Mouse (Mus musculus) midbrain, embryonic 12.5 days (tissue): Measurements from ENCODE around the gene Olfr857. TPM values are rescaled to one million over a fixed set of nuclear protein-coding genes. Genes with fewer than 3 reads are reported as not detected.
"Not testable (repeated sequence)": the region's sequence is repeated elsewhere in the genome, so short reads cannot be mapped to it uniquely, and the experiment has no call there.

ENCODE experiments used
- ATAC-seq: fragments of 200-750 bp; cut with Nextera tagmentation; 2 replicates; pipeline ENCODE4 v1.8.0; 2017; ENCODE audit warnings: low read depth, moderate TSS enrichment, moderate library complexity; ENCODE audit not compliant: low FRiP score
- H3K27ac ChIP-seq: fragments of 300-500 bp; sonication (generic); replicated peaks from 2 replicates; pipeline ENCODE4 v1.5.1; 2016; ENCODE audit warnings: mild to moderate bottlenecking
- H3K27me3 ChIP-seq: fragments of 300-500 bp; sonication (generic); 2 replicates; pipeline ENCODE4 v1.6.1; 2016; ENCODE audit warnings: mild to moderate bottlenecking
- H3K36me3 ChIP-seq: fragments of 300-500 bp; sonication (generic); 2 replicates; pipeline ENCODE4 v1.6.1; 2016
- H3K4me1 ChIP-seq: fragments of 300-500 bp; sonication (generic); 2 replicates; pipeline ENCODE4 v1.6.1; 2016
- H3K4me2 ChIP-seq: fragments of 300-500 bp; sonication (generic); replicated peaks from 2 replicates; pipeline ENCODE4 v1.6.1; 2016; ENCODE audit warnings: mild to moderate bottlenecking, moderate library complexity
- H3K4me3 ChIP-seq: fragments of 300-500 bp; sonication (generic); 2 replicates; pipeline ENCODE4 v1.5.1; 2016; ENCODE audit warnings: mild to moderate bottlenecking
- H3K9ac ChIP-seq: fragments of 300-500 bp; sonication (generic); replicated peaks from 2 replicates; pipeline ENCODE4 v1.6.1; 2016; ENCODE audit warnings: mild to moderate bottlenecking, moderate library complexity
- H3K9me3 ChIP-seq: fragments of 300-500 bp; sonication (generic); 2 replicates; pipeline ENCODE4 v1.6.1; 2016; ENCODE audit warnings: mild to moderate bottlenecking
- WGBS: fragments of 180-500 bp; shearing (Covaris S2); methylation state at CpG from one replicate; pipeline ENCODE4 v1.1.7; 2016; 5-methylcytosine and 5-hydroxymethylcytosine counted together
- polyA plus RNA-seq: library from polyadenylated mRNA; unstranded; fragments of >200 nt; fragmentation: Nextera tagmentation; extraction: Ambion mirVana; gene quantifications from 2 replicates; pipeline ENCODE4 v1.2.1, GENCODE M21; 2016

Olfr857 gene
- not detected in 2 replicates for polyA plus RNA-seq

DNA sequence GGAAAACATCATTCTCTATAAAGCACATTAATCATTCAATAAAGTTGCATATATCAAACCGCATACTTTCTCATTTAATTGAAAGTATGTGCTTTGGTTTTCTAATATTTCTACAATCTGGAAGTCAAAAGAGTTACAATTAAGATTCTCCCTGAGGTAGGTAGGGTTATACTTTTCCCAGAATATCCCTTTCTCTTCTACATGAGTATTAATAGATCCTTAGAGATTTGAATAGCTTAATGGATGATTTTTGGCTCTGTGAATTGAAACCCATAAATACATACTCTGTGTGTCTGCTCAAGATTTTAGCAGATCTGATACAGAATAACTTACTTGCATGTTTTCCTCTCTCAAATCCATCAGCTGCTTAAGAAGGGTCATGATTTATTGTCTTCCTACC lies at the start of gene Olfr857:
Olfr857 (plus strand) TSS at position 301 of the 400 bp plus-strand sequence.
- H3K9me3 ChIP-seq = peaks cover 3% of the 10 kb centered on the region; the same call in 1 of the 2 replicates
- H3K36me3 ChIP-seq = no peaks in the 10 kb centered on the region
- no peak for ATAC-seq
- no peaks in the 10 kb centered on the region for H3K4me1 ChIP-seq
- H3K27ac ChIP-seq = no peak within 1 kb of the TSS
- no peak within 1 kb of the TSS for H3K4me2 ChIP-seq
- no peak within 1 kb of the TSS for H3K4me3 ChIP-seq
- H3K27me3 ChIP-seq = no peaks in the 10 kb centered on the region
- WGBS = 84% methylated on average over 1 of the region's 1 CpGs
- no peak within 1 kb of the TSS for H3K9ac ChIP-seq

DNA sequence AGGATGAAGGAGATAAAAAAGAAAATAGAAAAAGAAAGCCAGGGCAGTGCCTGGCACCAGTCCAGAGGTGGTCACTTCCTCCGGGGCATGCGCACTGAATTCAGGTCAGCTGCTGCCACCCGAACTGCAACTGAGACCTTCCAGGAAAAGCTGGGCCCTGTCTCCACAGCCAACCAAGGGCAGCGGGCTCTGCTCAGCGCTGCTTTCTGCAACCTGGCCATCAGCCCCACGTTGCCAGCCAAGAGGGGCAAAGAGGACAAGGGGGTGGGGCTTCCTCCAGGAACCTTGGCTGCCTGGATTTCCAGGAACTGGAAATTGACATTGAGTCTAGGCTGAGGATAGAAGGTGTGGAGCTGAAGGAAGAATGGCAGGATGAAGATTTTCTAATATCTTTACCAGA lies 19.0 kb upstream of the Olfr857 start:
- no peak for ATAC-seq
- Histone ChIP-seq H3K4me1 (no peaks in the 10 kb centered on the region), H3K4me3 (no peak overlapping the region), H3K27ac (no peak overlapping the region), H3K36me3 (no peaks in the 10 kb centered on the region), H3K9me3 (peaks cover 11% of the 10 kb centered on the region; the same call in 1 of the 2 replicates), H3K4me2 (no peak overlapping the region), H3K9ac (no peak overlapping the region), H3K27me3 (no peaks in the 10 kb centered on the region)
- WGBS = 88% methylated on average over 6 of the region's 6 CpGs

DNA sequence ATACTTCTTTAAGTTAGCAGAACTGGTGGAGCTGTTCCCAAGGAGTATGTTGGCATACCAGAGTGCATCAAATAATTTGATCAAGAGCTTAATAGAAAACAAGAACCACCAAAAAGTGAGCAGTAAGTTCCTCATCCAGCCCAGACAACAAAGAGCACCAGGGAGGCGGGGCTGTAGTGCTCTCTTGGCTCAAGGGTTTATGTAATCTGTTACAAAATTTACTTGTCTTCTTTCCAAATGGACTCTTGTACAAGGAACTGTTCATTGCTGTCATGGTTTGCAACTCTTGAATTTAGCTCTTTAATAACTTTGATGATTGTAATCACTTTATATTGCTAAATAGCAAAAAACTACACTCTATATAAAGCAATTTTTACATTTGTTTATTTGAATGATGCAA lies 17.8 kb upstream of the Olfr857 start:
- H3K4me3 ChIP-seq = no peak overlapping the region
- H3K27me3 ChIP-seq = no peaks in the 10 kb centered on the region
- H3K9me3 ChIP-seq = peaks cover 11% of the 10 kb centered on the region; the same call in 1 of the 2 replicates
- 87% methylated on average over 1 of the region's 1 CpGs for WGBS
- H3K36me3 ChIP-seq = no peaks in the 10 kb centered on the region
- H3K4me2 ChIP-seq = no peak overlapping the region
- ATAC-seq = no peak
- no peaks in the 10 kb centered on the region for H3K4me1 ChIP-seq
- H3K9ac ChIP-seq = no peak overlapping the region
- H3K27ac ChIP-seq = no peak overlapping the region

DNA sequence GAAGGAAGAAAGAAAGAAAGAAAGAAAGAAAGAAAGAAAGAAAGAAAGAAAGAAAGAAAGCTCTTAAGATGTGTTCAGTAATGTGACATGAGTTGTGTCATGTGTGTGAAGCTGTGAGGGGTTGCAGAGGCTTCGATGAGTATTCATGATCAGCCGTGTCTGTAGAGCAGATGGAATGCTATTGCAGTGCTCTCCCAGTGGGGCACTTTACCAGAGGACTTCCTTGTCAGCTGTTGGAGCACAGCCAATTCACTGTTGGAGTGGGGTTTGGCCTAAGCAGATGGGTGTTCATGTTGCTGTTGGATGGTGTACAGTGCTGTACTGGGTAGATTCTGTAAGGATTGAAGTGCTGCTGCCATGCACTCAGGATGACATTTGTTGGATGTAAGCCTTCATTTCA lies 16.8 kb upstream of the Olfr857 start:
- Histone ChIP-seq H3K27ac (no peak overlapping the region), H3K36me3 (no peaks in the 10 kb centered on the region)
- WGBS = 78% methylated on average over 2 of the region's 2 CpGs

DNA sequence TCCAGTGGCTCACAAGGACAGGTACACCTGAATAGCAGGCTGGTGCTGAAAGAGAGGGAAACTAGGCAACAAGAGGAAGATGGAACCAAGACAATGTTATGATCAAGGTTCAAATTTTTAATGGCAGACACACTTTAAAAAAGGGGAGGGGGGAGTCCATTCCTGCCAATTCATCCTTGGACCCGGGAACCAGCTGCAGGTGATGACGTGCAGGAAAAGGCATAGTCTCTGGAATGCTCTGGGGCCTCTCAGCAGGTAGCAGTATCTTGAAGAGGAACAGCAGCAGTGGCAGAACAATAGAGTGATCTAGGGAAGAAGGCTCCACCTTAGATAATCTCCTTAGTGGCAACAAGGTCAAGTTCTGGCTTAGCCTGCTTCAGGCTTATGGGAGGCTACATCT lies 14.9 kb upstream of the Olfr857 start:
- not testable (repeated sequence) for H3K4me3 ChIP-seq, H3K9ac ChIP-seq, H3K9me3 ChIP-seq, H3K4me1 ChIP-seq, H3K27me3 ChIP-seq, H3K27ac ChIP-seq, H3K4me2 ChIP-seq, ATAC-seq, H3K36me3 ChIP-seq
- WGBS = 48% methylated on average over 2 of the region's 2 CpGs

More for the DNA sequence above, 16.8 kb upstream of the Olfr857 start:
- H3K9me3 ChIP-seq = peaks cover 11% of the 10 kb centered on the region; the same call in 1 of the 2 replicates
- ATAC-seq = no peak
- H3K4me2 ChIP-seq = no peak overlapping the region
- H3K4me1 ChIP-seq = no peaks in the 10 kb centered on the region
- H3K27me3 ChIP-seq = no peaks in the 10 kb centered on the region
- no peak overlapping the region for H3K4me3 ChIP-seq
- H3K9ac ChIP-seq = no peak overlapping the region

DNA sequence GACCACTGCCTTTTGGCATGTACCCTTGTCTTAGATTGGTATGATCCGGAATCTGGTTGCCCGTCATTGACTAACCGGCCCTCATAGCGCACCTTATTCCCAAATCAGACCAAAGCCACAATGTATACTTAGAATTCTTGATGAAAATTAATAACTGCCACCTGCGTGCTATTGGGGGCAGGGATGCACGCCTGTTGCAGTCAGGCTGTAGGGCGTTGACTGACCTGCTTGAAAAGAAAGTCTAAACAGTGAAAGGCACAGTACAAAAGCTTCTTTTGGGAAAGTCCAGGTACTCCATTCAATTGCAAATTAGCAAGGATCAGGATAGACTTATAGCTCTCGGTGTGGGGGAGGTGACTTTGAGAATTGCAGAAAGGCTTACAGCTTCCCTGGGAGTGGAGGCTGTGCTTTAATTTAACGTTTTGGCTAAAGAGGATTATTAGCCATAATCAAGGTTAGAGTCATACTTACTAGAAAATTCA lies 14.3 kb upstream of the Olfr857 start:
- not testable (repeated sequence) for H3K4me1 ChIP-seq, H3K9me3 ChIP-seq, H3K27me3 ChIP-seq, H3K9ac ChIP-seq, H3K4me2 ChIP-seq, H3K27ac ChIP-seq, ATAC-seq, H3K36me3 ChIP-seq, H3K4me3 ChIP-seq
- WGBS = 58% methylated on average over 9 of the region's 9 CpGs

DNA sequence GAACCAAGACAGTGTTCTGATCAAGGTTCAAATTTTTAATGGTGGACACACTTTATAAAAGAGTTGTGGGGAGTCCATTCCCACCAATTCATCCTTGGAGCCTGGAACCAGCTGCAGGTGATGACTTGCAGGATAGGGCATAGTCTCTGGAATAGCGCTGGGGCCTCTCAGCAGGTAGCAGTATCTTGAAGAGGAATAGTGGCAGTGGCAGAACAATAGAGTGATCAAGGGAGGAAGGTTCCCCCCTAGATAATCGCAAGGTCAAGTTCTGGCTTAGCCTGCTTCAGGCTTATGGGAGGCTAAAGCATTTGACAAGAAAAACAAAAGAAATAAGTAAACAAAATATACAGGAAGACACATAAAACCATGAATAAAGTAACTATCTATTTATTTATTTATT lies 4.7 kb upstream of the Olfr857 start:
- not testable (repeated sequence) for H3K9ac ChIP-seq, H3K4me3 ChIP-seq, H3K27me3 ChIP-seq, H3K4me1 ChIP-seq, ATAC-seq, H3K9me3 ChIP-seq, H3K27ac ChIP-seq, H3K36me3 ChIP-seq, H3K4me2 ChIP-seq
- WGBS = 64% methylated on average over 2 of the region's 2 CpGs

Other genes with a start within 250 kb of the Olfr857 start
- not detected in 2 replicates for gene Olfr850, start 231.2 kb upstream of the Olfr857 start, polyA plus RNA-seq
- not detected in 2 replicates for gene Olfr851, start 216.1 kb upstream of the Olfr857 start, polyA plus RNA-seq
- not detected in 2 replicates for gene Olfr853, start 168.4 kb upstream of the Olfr857 start, polyA plus RNA-seq
- not detected in 2 replicates for gene Olfr854, start 142.1 kb upstream of the Olfr857 start, polyA plus RNA-seq
- gene Olfr855, start 126.8 kb upstream of the Olfr857 start, polyA plus RNA-seq = not detected in 2 replicates
- 45.9 and 47.4 TPM in 2 replicates for gene Zfp317, start 87.3 kb upstream of the Olfr857 start, polyA plus RNA-seq
- gene Olfr58, start 70.8 kb downstream of the Olfr857 start, polyA plus RNA-seq = not detected in 2 replicates
- gene Olfr859, start 95.5 kb downstream of the Olfr857 start, polyA plus RNA-seq = not detected in 2 replicates
- gene Olfr860, start 140.3 kb downstream of the Olfr857 start, polyA plus RNA-seq = not detected in 2 replicates
- not detected in 2 replicates for gene Olfr862, start 178.6 kb downstream of the Olfr857 start, polyA plus RNA-seq
- gene Olfr77, start 207.4 kb downstream of the Olfr857 start, polyA plus RNA-seq = 0.23 and 0.24 TPM in 2 replicates